Mouse (Mus musculus): ENCODE measurements around the gene Krt80.
A peak's percentile ranks its signal among the peaks of the same experiment; 100 is the strongest.

DNA sequence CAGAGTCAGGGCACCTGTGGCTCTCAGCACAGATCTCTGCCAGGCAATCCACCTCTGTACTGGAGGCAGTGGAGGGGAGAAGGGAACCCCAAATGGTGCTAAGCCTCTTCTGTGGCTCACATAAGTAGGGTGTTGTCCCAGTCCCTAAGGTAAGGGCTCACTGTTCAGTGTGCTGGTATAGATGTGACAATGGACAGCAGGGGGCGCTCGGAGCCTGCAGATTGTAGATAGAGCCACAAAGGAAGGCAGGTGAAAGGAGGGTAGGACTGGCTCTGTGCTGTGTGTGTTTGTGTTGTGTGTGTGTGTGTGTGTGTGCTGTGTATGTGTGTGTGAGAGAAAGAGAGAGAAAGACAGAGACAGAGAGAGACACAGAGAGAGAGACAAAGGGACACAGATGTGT is 30.4 kb downstream of the Krt80 start:
- peak; percentile 99 for TF ChIP-seq CTCF (IDR thresholded peaks at IDR 0.05)
- no peak for TF ChIP-seq EP300 (IDR thresholded peaks at IDR 0.05)

Measured in lung, postnatal 0 days (tissue).